Mouse (Mus musculus) hindbrain, embryonic 16.5 days (tissue): ENCODE data around the gene Alk. TPM values are rescaled to one million over a fixed set of nuclear protein-coding genes. Genes with fewer than 3 reads are reported as not detected.

ENCODE experiments used
- ATAC-seq: fragments of 200-750 bp; cut with Nextera tagmentation; 2 replicates; pipeline ENCODE4 v1.8.0; 2017; ENCODE audit warnings: moderate TSS enrichment, moderate library complexity
- H3K27ac ChIP-seq: fragments of 300-500 bp; sonication (generic); 2 replicates; pipeline ENCODE4 v1.5.1; 2014; ENCODE audit warnings: low read depth, mild to moderate bottlenecking, control low read depth, low read length, moderate library complexity
- H3K27me3 ChIP-seq: fragments of 300-500 bp; sonication (generic); replicated peaks from 2 replicates; pipeline ENCODE4 v1.6.1; 2014; ENCODE audit warnings: low read length; ENCODE audit not compliant: control insufficient read depth, insufficient read depth
- H3K36me3 ChIP-seq: fragments of 300-500 bp; sonication (generic); 2 replicates; pipeline ENCODE4 v1.6.1; 2014; ENCODE audit warnings: mild to moderate bottlenecking, low read length, moderate library complexity, mixed read lengths; ENCODE audit not compliant: control insufficient read depth, insufficient read depth
- H3K4me1 ChIP-seq: fragments of 300-500 bp; sonication (generic); 2 replicates; pipeline ENCODE4 v1.6.1; 2014; ENCODE audit warnings: low read depth, low read length; ENCODE audit not compliant: control insufficient read depth, insufficient read depth
- H3K4me2 ChIP-seq: fragments of 300-500 bp; sonication (generic); 2 replicates; pipeline ENCODE4 v1.6.1; 2014; ENCODE audit warnings: mild to moderate bottlenecking, low read length, control low read depth, moderate library complexity
- H3K4me3 ChIP-seq: fragments of 300-500 bp; sonication (generic); 2 replicates; pipeline ENCODE4 v1.5.1; 2014; ENCODE audit warnings: mild to moderate bottlenecking, low read length, control low read depth, moderate library complexity
- H3K9ac ChIP-seq: fragments of 300-500 bp; sonication (generic); 2 replicates; pipeline ENCODE4 v1.6.1; 2014; ENCODE audit warnings: low read depth, mild to moderate bottlenecking, control low read depth, low read length, moderate library complexity
- H3K9me3 ChIP-seq: fragments of 300-500 bp; sonication (generic); 2 replicates; pipeline ENCODE4 v1.6.1; 2014; ENCODE audit warnings: mild to moderate bottlenecking, low read length, moderate library complexity; ENCODE audit not compliant: control insufficient read depth
- WGBS: fragments of 180-500 bp; shearing (Covaris S2); extraction: QIAGEN DNeasy Blood & Tissue Kit; methylation state at CpG from one replicate; pipeline ENCODE4 v1.1.7; 2014; 5-methylcytosine and 5-hydroxymethylcytosine counted together
- polyA plus RNA-seq: library from polyadenylated mRNA; unstranded; fragments of >200 nt; fragmentation: Nextera tagmentation; extraction: Ambion mirVana; gene quantifications from 2 replicates; pipeline ENCODE4 v1.2.1, GENCODE M21; 2015

The Alk gene
- polyA plus RNA-seq, 1 experiment from 2014 or later = 6.4 TPM

GRCm38 (mm10) chr17:71865437-71865836 is 739.0 kb downstream of the Alk start:
- Histone ChIP-seq H3K9ac (no peak overlapping the region), H3K4me1 (peaks cover 6% of the 10 kb centered on the region; the same call in 1 of the 2 replicates), H3K27ac (no peak overlapping the region), H3K36me3 (no peaks in the 10 kb centered on the region), H3K27me3 (no peaks in the 10 kb centered on the region), H3K9me3 (no peaks in the 10 kb centered on the region), H3K4me3 (no peak overlapping the region), H3K4me2 (no peak overlapping the region)
- 79% methylated on average over 5 of the region's 5 CpGs for WGBS
- ATAC-seq = no peak

GRCm38 (mm10) chr17:71864039-71864438 is 740.4 kb downstream of the Alk start:
- Histone ChIP-seq H3K9ac (no peak overlapping the region), H3K4me1 (no peaks in the 10 kb centered on the region), H3K27ac (no peak overlapping the region), H3K9me3 (no peaks in the 10 kb centered on the region), H3K4me2 (no peak overlapping the region), H3K36me3 (peaks cover 6% of the 10 kb centered on the region; the same call in 1 of the 2 replicates), H3K27me3 (no peaks in the 10 kb centered on the region), H3K4me3 (no peak overlapping the region)
- WGBS = 89% methylated on average over 8 of the region's 8 CpGs
- ATAC-seq = no peak

GRCm38 (mm10) chr17:71862895-71863294 is 741.5 kb downstream of the Alk start:
- H3K4me2 ChIP-seq = no peak overlapping the region
- H3K9ac ChIP-seq = no peak overlapping the region
- H3K36me3 ChIP-seq = peaks cover 8% of the 10 kb centered on the region; the same call in 1 of the 2 replicates
- no peaks in the 10 kb centered on the region for H3K27me3 ChIP-seq
- H3K4me1 ChIP-seq = no peaks in the 10 kb centered on the region
- no peaks in the 10 kb centered on the region for H3K9me3 ChIP-seq
- ATAC-seq = no peak
- no peak overlapping the region for H3K27ac ChIP-seq
- H3K4me3 ChIP-seq = no peak overlapping the region
- 91% methylated on average over 4 of the region's 4 CpGs for WGBS

GRCm38 (mm10) chr17:71862184-71862583 is 742.2 kb downstream of the Alk start:
- H3K4me2 ChIP-seq = no peak overlapping the region
- no peak overlapping the region for H3K27ac ChIP-seq
- no peaks in the 10 kb centered on the region for H3K4me1 ChIP-seq
- no peak overlapping the region for H3K4me3 ChIP-seq
- no peaks in the 10 kb centered on the region for H3K9me3 ChIP-seq
- H3K27me3 ChIP-seq = no peaks in the 10 kb centered on the region
- H3K9ac ChIP-seq = no peak overlapping the region
- peaks cover 8% of the 10 kb centered on the region; the same call in 1 of the 2 replicates for H3K36me3 ChIP-seq
- 85% methylated on average over 3 of the region's 3 CpGs for WGBS
- peak; percentile 68; the same call in 1 of the 2 replicates for ATAC-seq

GRCm38 (mm10) chr17:71831960-71832359 is 772.5 kb downstream of the Alk start:
- no peaks in the 10 kb centered on the region for H3K27me3 ChIP-seq
- H3K4me2 ChIP-seq = no peak overlapping the region
- H3K4me3 ChIP-seq = no peak overlapping the region
- H3K9me3 ChIP-seq = no peaks in the 10 kb centered on the region
- H3K4me1 ChIP-seq = no peaks in the 10 kb centered on the region
- H3K9ac ChIP-seq = no peak overlapping the region
- peaks cover 11% of the 10 kb centered on the region for H3K36me3 ChIP-seq
- 92% methylated on average over 3 of the region's 3 CpGs for WGBS
- 0 out of 2 replicates have a peak, but pooled peaks have one; percentile 58 for ATAC-seq
- no peak overlapping the region for H3K27ac ChIP-seq

GRCm38 (mm10) chr17:71828647-71829414 is 775.6 kb downstream of the Alk start:
- no peaks in the 10 kb centered on the region for H3K4me1 ChIP-seq
- H3K27ac ChIP-seq = no peak overlapping the region
- WGBS = 72% methylated on average over 12 of the region's 12 CpGs
- ATAC-seq = no peak
- no peak overlapping the region for H3K4me3 ChIP-seq
- H3K4me2 ChIP-seq = no peak overlapping the region
- H3K27me3 ChIP-seq = no peaks in the 10 kb centered on the region
- peaks cover 15% of the 10 kb centered on the region for H3K36me3 ChIP-seq
- no peaks in the 10 kb centered on the region for H3K9me3 ChIP-seq
- no peak overlapping the region for H3K9ac ChIP-seq

GRCm38 (mm10) chr17:71827627-71828026 is 776.8 kb downstream of the Alk start:
- WGBS = 62% methylated on average over 8 of the region's 8 CpGs
- Histone ChIP-seq H3K27me3 (no peaks in the 10 kb centered on the region), H3K4me2 (no peak overlapping the region), H3K9ac (no peak overlapping the region), H3K27ac (no peak overlapping the region), H3K4me3 (no peak overlapping the region), H3K9me3 (no peaks in the 10 kb centered on the region), H3K4me1 (no peaks in the 10 kb centered on the region), H3K36me3 (peaks cover 15% of the 10 kb centered on the region)
- no peak for ATAC-seq

GRCm38 (mm10) chr17:71826603-71827002 is 777.8 kb downstream of the Alk start:
- H3K36me3 ChIP-seq = peaks cover 17% of the 10 kb centered on the region
- no peak overlapping the region for H3K27ac ChIP-seq
- 82% methylated on average over 3 of the region's 3 CpGs for WGBS
- H3K9ac ChIP-seq = no peak overlapping the region
- H3K9me3 ChIP-seq = no peaks in the 10 kb centered on the region
- H3K27me3 ChIP-seq = no peaks in the 10 kb centered on the region
- H3K4me3 ChIP-seq = no peak overlapping the region
- no peak overlapping the region for H3K4me2 ChIP-seq
- ATAC-seq = no peak
- no peaks in the 10 kb centered on the region for H3K4me1 ChIP-seq

- no peaks in the 10 kb centered on the region for H3K9me3 ChIP-seq
- H3K4me3 ChIP-seq = no peak overlapping the region
- no peaks in the 10 kb centered on the region for H3K4me1 ChIP-seq
- H3K27ac ChIP-seq = no peak overlapping the region
- ATAC-seq = no peak
- no peak overlapping the region for H3K4me2 ChIP-seq
- no peak overlapping the region for H3K9ac ChIP-seq
- no peaks in the 10 kb centered on the region for H3K27me3 ChIP-seq
- 83% methylated on average over 8 of the region's 8 CpGs for WGBS
- peaks cover 17% of the 10 kb centered on the region for H3K36me3 ChIP-seq
Observed at GRCm38 (mm10) chr17:71823622-71824306, 780.7 kb downstream of the Alk start.
